Mouse (Mus musculus) heart, embryonic 13.5 days (tissue): Measurements from ENCODE around the gene B230307C23Rik. TPM values are rescaled to one million over a fixed set of nuclear protein-coding genes. Genes with fewer than 3 reads are reported as not detected.

Source experiments
- ATAC-seq: fragments of 200-750 bp; cut with Nextera tagmentation; 2 replicates; pipeline ENCODE4 v1.8.0; 2017; ENCODE audit warnings: moderate TSS enrichment; ENCODE audit not compliant: insufficient number of reproducible peaks, low FRiP score, low TSS enrichment; ENCODE audit errors: extremely low read depth
- H3K27ac ChIP-seq: fragments of 300-500 bp; sonication (generic); replicated peaks from 2 replicates; pipeline ENCODE4 v1.5.1; 2015; ENCODE audit warnings: moderate library complexity, mild to moderate bottlenecking, inconsistent platforms
- H3K27me3 ChIP-seq: fragments of 300-500 bp; sonication (generic); replicated peaks from 2 replicates; pipeline ENCODE4 v1.6.1; 2015; ENCODE audit warnings: mild to moderate bottlenecking, inconsistent platforms
- H3K36me3 ChIP-seq: fragments of 300-500 bp; sonication (generic); 2 replicates; pipeline ENCODE4 v1.6.1; 2015; ENCODE audit warnings: mild to moderate bottlenecking, inconsistent platforms
- H3K4me1 ChIP-seq: fragments of 300-500 bp; sonication (generic); 2 replicates; pipeline ENCODE4 v1.6.1; 2015; ENCODE audit warnings: inconsistent platforms
- H3K4me2 ChIP-seq: fragments of 300-500 bp; sonication (generic); 2 replicates; pipeline ENCODE4 v1.6.1; 2015; ENCODE audit warnings: inconsistent platforms, mild to moderate bottlenecking, moderate library complexity
- H3K4me3 ChIP-seq: fragments of 300-500 bp; sonication (generic); 2 replicates; pipeline ENCODE4 v1.5.1; 2015; ENCODE audit warnings: moderate library complexity, mild to moderate bottlenecking, inconsistent platforms
- H3K9ac ChIP-seq: fragments of 300-500 bp; sonication (generic); 2 replicates; pipeline ENCODE4 v1.6.1; 2015; ENCODE audit warnings: inconsistent platforms, mild to moderate bottlenecking, moderate library complexity
- H3K9me3 ChIP-seq: fragments of 300-500 bp; sonication (generic); 2 replicates; pipeline ENCODE4 v1.6.1; 2016; ENCODE audit warnings: inconsistent platforms
- WGBS: fragments of 180-500 bp; shearing (Covaris S2); methylation state at CpG from one replicate; pipeline ENCODE4 v1.1.7; 2015; ENCODE audit warnings: mixed read lengths; 5-methylcytosine and 5-hydroxymethylcytosine counted together
- polyA plus RNA-seq: library from polyadenylated mRNA; unstranded; fragments of >200 nt; fragmentation: Nextera tagmentation; extraction: Ambion mirVana; gene quantifications from 2 replicates; pipeline ENCODE4 v1.2.1, GENCODE M21; 2015

Gene B230307C23Rik
- 17.6 and 17.8 TPM in 2 replicates for polyA plus RNA-seq

- Histone ChIP-seq H3K9ac (peak within 1 kb of the TSS; percentile 80), H3K27me3 (no peaks in the 10 kb centered on the region), H3K36me3 (peaks cover 8% of the 10 kb centered on the region; the same call in 1 of the 2 replicates), H3K4me2 (peak within 1 kb of the TSS; percentile 73), H3K27ac (peak within 1 kb of the TSS; percentile 93), H3K4me1 (peaks cover 23% of the 10 kb centered on the region), H3K4me3 (peak within 1 kb of the TSS; percentile 65), H3K9me3 (no peaks in the 10 kb centered on the region)
- 3% methylated on average over 22 of the region's 22 CpGs for WGBS
- peak; percentile 92 for ATAC-seq
Measured at GRCm38 (mm10) chr16:97996616-97997382, at the start of gene B230307C23Rik. B230307C23Rik (plus strand) TSS chr16:97997315.

- no peak; the same call in 1 of the 2 replicates for ATAC-seq
- WGBS, result 22% methylated on average over 4 of the region's 4 CpGs
Measured at GRCm38 (mm10) chr16:97948836-97949235, 48.3 kb upstream of the B230307C23Rik start.

GRCm38 (mm10) chr16:97950061-97950460 lies 47.1 kb upstream of the B230307C23Rik start:
- H3K27ac ChIP-seq, result no peak overlapping the region
- H3K36me3 ChIP-seq, result peaks cover 61% of the 10 kb centered on the region
- H3K9me3 ChIP-seq, result no peaks in the 10 kb centered on the region
- no peak overlapping the region for H3K9ac ChIP-seq
- no peak for ATAC-seq
- H3K4me2 ChIP-seq, result no peak overlapping the region
- H3K27me3 ChIP-seq, result peaks cover 43% of the 10 kb centered on the region
- H3K4me3 ChIP-seq, result no peak overlapping the region
- WGBS, result 94% methylated on average over 8 of the region's 8 CpGs
- H3K4me1 ChIP-seq, result peaks cover 14% of the 10 kb centered on the region

More at GRCm38 (mm10) chr16:97948836-97949235, 48.3 kb upstream of the B230307C23Rik start:
- H3K9me3 ChIP-seq, result peaks cover 2% of the 10 kb centered on the region; the same call in 1 of the 2 replicates
- 0 out of 2 replicates have a peak overlapping the region, but pooled peaks have one; percentile 24 for H3K27ac ChIP-seq
- H3K4me1 ChIP-seq, result peaks cover 14% of the 10 kb centered on the region
- H3K4me3 ChIP-seq, result no peak overlapping the region
- H3K36me3 ChIP-seq, result peaks cover 59% of the 10 kb centered on the region
- H3K9ac ChIP-seq, result no peak overlapping the region
- no peak overlapping the region for H3K4me2 ChIP-seq
- peaks cover 32% of the 10 kb centered on the region for H3K27me3 ChIP-seq

GRCm38 (mm10) chr16:97952371-97952770 lies 44.7 kb upstream of the B230307C23Rik start:
- no peak overlapping the region for H3K4me2 ChIP-seq
- H3K4me3 ChIP-seq, result no peak overlapping the region
- no peaks in the 10 kb centered on the region for H3K9me3 ChIP-seq
- peaks cover 57% of the 10 kb centered on the region for H3K27me3 ChIP-seq
- 83% methylated on average over 4 of the region's 4 CpGs for WGBS
- no peak for ATAC-seq
- H3K4me1 ChIP-seq, result peaks cover 29% of the 10 kb centered on the region
- H3K27ac ChIP-seq, result no peak overlapping the region
- peaks cover 70% of the 10 kb centered on the region for H3K36me3 ChIP-seq
- H3K9ac ChIP-seq, result no peak overlapping the region

- peaks cover 57% of the 10 kb centered on the region for H3K27me3 ChIP-seq
- H3K4me1 ChIP-seq, result peaks cover 34% of the 10 kb centered on the region
- H3K9ac ChIP-seq, result no peak overlapping the region
- H3K4me3 ChIP-seq, result no peak overlapping the region
- H3K36me3 ChIP-seq, result peaks cover 70% of the 10 kb centered on the region
- no peak overlapping the region for H3K4me2 ChIP-seq
- no peak for ATAC-seq
- H3K27ac ChIP-seq, result no peak overlapping the region
- WGBS, result 59% methylated on average over 9 of the region's 9 CpGs
- H3K9me3 ChIP-seq, result no peaks in the 10 kb centered on the region
Measured at GRCm38 (mm10) chr16:97952801-97953200, 44.3 kb upstream of the B230307C23Rik start.

GRCm38 (mm10) chr16:97953300-97953699 lies 43.8 kb upstream of the B230307C23Rik start:
- Histone ChIP-seq H3K9me3 (no peaks in the 10 kb centered on the region), H3K27me3 (peaks cover 57% of the 10 kb centered on the region), H3K27ac (no peak overlapping the region), H3K4me2 (no peak overlapping the region), H3K4me1 (peaks cover 39% of the 10 kb centered on the region), H3K36me3 (peaks cover 68% of the 10 kb centered on the region), H3K4me3 (no peak overlapping the region), H3K9ac (no peak overlapping the region)
- no peak for ATAC-seq
- 74% methylated on average over 2 of the region's 2 CpGs for WGBS

GRCm38 (mm10) chr16:97956011-97956410 lies 41.1 kb upstream of the B230307C23Rik start:
- no peak overlapping the region for H3K9ac ChIP-seq
- no peak for ATAC-seq
- H3K9me3 ChIP-seq, result no peaks in the 10 kb centered on the region
- no peak overlapping the region for H3K27ac ChIP-seq
- H3K4me2 ChIP-seq, result no peak overlapping the region
- WGBS, result 85% methylated on average over 2 of the region's 2 CpGs
- peaks cover 48% of the 10 kb centered on the region for H3K27me3 ChIP-seq
- peaks cover 55% of the 10 kb centered on the region for H3K4me1 ChIP-seq
- H3K36me3 ChIP-seq, result peaks cover 50% of the 10 kb centered on the region
- H3K4me3 ChIP-seq, result no peak overlapping the region

- peak overlapping the region; percentile 77 for H3K27ac ChIP-seq
- ATAC-seq, result 0 out of 2 replicates have a peak, but pooled peaks have one; percentile 21
- H3K9me3 ChIP-seq, result no peaks in the 10 kb centered on the region
- H3K4me3 ChIP-seq, result peak overlapping the region; percentile 13; the same call in 1 of the 2 replicates
- peak overlapping the region; percentile 53 for H3K4me2 ChIP-seq
- H3K4me1 ChIP-seq, result peaks cover 60% of the 10 kb centered on the region
- H3K9ac ChIP-seq, result no peak overlapping the region
- H3K27me3 ChIP-seq, result peaks cover 33% of the 10 kb centered on the region
- peaks cover 33% of the 10 kb centered on the region for H3K36me3 ChIP-seq
Measured at GRCm38 (mm10) chr16:97957626-97958025, 39.5 kb upstream of the B230307C23Rik start.

- Histone ChIP-seq H3K36me3 (peaks cover 30% of the 10 kb centered on the region), H3K4me2 (peak overlapping the region; percentile 53), H3K4me1 (peaks cover 57% of the 10 kb centered on the region), H3K27me3 (peaks cover 28% of the 10 kb centered on the region), H3K4me3 (no peak overlapping the region), H3K9me3 (no peaks in the 10 kb centered on the region), H3K27ac (peak overlapping the region; percentile 77), H3K9ac (0 out of 2 replicates have a peak overlapping the region, but pooled peaks have one; percentile 14)
- no peak for ATAC-seq
Measured at GRCm38 (mm10) chr16:97958401-97958973, 38.6 kb upstream of the B230307C23Rik start.

GRCm38 (mm10) chr16:97960348-97960747 lies 36.8 kb upstream of the B230307C23Rik start:
- no peak for ATAC-seq
- H3K4me2 ChIP-seq, result peak overlapping the region; percentile 95; the same call in 1 of the 2 replicates
- no peak overlapping the region for H3K9ac ChIP-seq
- no peak overlapping the region for H3K27ac ChIP-seq
- no peaks in the 10 kb centered on the region for H3K9me3 ChIP-seq
- WGBS, result 82% methylated on average over 3 of the region's 3 CpGs
- peaks cover 13% of the 10 kb centered on the region for H3K36me3 ChIP-seq
- no peak overlapping the region for H3K4me3 ChIP-seq
- peaks cover 10% of the 10 kb centered on the region for H3K27me3 ChIP-seq
- peaks cover 57% of the 10 kb centered on the region for H3K4me1 ChIP-seq

GRCm38 (mm10) chr16:97961381-97962150 lies 35.5 kb upstream of the B230307C23Rik start:
- Histone ChIP-seq H3K4me2 (peak overlapping the region; percentile 95), H3K27me3 (no peaks in the 10 kb centered on the region), H3K36me3 (peaks cover 1% of the 10 kb centered on the region), H3K4me3 (peak overlapping the region; percentile 82), H3K9me3 (no peaks in the 10 kb centered on the region), H3K9ac (peak overlapping the region; percentile 97), H3K27ac (peak overlapping the region; percentile 97), H3K4me1 (peaks cover 50% of the 10 kb centered on the region)
- ATAC-seq, result no peak
- 7% methylated on average over 36 of the region's 36 CpGs for WGBS
